Mouse (Mus musculus): ENCODE data around the gene Zbtb48. TPM values are rescaled to one million over a fixed set of nuclear protein-coding genes. Genes with fewer than 3 reads are reported as not detected.

The Zbtb48 gene
- total RNA-seq, 2 experiments from 2014 or later: 4.9 to 5.2 TPM

DNA sequence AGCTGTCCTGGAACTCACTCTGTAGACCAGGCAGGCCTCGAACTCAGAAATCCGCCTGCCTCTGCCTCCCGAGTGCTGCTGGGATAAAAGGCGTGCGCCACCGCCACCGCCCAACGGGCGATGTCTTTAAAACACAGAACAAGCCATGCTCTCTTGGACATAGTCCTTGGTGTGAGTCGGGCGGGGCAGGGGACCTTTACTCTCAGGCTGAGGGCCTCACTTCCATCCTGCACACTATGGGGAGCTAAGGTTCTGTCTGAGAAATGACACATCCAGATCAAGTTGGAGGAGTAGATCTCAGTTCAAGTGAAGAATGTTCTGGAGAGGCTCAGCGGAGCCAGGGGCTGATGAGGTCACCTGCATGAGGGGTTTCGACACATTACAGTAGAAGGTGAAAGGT is 5.5 kb upstream of the Zbtb48 start:
- DNase-seq: no peak
- intact Hi-C loops (cut with DNase I): no loop called here

- intact Hi-C loops (cut with DNase I): no loop called here
- no peak for DNase-seq
These were observed 2.5 kb upstream of the Zbtb48 start for GRCm38 (mm10) chr4:152029997-152030396.

- peak in 1 of 2 experiments; percentile 36 for DNase-seq
- intact Hi-C loops (cut with DNase I): no loop called here
These were observed 1.6 kb upstream of the Zbtb48 start for GRCm38 (mm10) chr4:152029087-152029486.

DNA sequence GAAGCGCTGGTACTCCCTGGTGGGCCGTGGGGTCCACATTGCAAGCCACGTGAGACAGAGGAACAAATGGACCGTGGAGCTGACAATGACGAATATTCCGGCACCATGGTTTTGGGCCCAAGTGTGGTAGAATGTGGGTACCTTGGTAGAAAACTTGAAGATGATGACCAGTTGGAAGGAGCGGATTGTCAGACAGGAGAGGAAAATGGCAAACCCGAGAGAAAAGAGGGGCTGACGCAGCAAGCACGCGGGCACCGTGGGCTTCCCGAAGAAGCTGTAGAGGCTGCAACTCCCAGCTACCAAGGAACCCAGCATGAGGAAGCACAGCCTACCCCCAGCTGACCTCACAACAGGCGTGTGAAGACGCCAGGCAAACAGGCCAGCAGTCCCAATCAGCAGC is 985 bp upstream of the Zbtb48 start:
- DNase-seq: no peak
- intact Hi-C loops (cut with DNase I): no loop called here

DNA sequence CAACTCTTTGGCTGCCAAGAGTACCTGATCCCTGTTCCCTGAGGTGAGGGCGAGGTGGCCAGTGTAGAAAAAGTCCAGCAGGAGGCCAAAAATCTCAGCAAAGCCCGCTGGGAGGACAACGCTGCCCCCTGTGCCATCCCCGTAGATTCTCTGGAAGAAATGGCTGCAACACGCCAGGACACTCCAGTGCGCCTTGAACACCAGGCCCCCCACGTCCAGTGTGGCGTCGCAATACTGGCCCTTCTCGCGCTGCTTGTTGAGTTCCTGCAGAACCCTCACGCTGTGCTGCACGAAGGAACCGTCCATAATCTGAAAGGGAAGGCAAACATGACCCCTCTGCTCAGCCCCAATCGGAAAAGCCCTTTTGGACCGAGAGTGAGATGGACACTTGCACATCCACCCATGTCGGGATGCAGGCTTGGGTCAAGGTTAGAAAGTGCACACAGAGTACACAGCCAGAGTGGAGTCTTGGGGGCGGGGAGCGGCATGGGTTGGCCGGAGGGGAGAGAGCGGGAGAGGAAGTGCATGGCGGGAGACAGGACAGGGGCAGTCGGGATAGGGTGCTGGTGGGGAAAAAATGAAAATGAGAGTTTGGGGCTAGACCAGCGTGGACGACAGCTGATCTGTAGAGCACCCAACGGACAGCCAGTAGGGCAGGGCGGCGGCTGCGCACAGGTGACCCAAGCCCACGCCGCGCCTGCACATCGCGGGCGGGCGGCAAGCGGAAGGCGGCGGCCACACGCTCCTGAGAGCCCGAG is 541 bp downstream of the Zbtb48 start:
- DNase-seq: peak in 1 of 2 experiments; percentile 63

DNA sequence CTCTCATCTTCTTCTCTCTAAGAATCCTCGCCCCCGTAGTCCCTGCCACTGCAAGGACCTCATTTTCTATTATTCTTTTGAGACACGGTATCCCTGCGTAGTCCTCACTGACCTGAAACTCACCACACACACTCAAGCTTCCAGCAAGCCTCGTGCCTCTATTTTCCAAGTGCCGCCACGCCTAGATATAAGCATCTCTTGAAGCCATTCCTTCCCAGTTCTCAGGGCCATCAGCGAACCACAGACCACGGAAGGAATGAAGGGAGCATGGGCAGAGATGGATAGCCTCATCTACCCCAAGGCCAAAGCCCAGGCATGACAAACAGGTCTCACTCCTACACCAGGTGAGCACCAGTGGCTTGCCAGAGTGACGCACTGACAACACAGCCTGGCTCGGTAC is 2.9 kb downstream of the Zbtb48 start:
- no peak for DNase-seq
- intact Hi-C loops (cut with DNase I): no loop called here

More for the DNA sequence above, 541 bp downstream of the Zbtb48 start:
- intact Hi-C loops (cut with DNase I): loop anchor here (2.0 kb wide), 1 partner anchor 16 kb away; no protein-coding TSS in a partner anchor

- no peak for DNase-seq
- intact Hi-C loops (cut with DNase I): no loop called here
These were observed 5.0 kb downstream of the Zbtb48 start for GRCm38 (mm10) chr4:152022506-152022905.

- intact Hi-C loops (cut with DNase I): no loop called here
- DNase-seq: no peak
These were observed 5.8 kb downstream of the Zbtb48 start for GRCm38 (mm10) chr4:152021568-152022097.

- DNase-seq: no peak
- intact Hi-C loops (cut with DNase I): no loop called here
These were observed 7.4 kb downstream of the Zbtb48 start for GRCm38 (mm10) chr4:152020024-152020423.

DNA sequence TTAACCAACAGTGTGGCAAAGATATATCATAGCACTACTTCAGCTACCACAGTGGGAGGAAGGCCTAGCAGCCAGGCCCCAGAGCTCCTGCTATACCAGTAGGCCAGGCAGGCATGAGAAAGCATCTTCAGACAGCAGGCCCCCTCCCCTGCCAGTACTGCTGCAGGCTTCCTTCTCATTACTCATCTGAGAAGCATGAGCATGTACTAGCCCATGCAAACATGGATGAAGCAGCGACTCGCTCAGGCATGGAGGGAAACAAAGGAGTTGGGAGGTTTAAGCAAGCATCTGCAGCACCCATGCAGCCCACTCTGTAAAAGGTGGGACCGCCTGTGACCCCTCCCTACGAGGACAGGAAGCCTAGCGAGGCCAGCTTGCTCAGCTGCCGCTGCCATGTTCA is 8.4 kb downstream of the Zbtb48 start:
- DNase-seq: no peak
- intact Hi-C loops (cut with DNase I): no loop called here

GRCm38 (mm10) chr4:152013036-152013813 is 14.2 kb downstream of the Zbtb48 start:
- peak; percentile 69 to 75 for DNase-seq
- intact Hi-C loops (cut with DNase I): no loop called here

DNA sequence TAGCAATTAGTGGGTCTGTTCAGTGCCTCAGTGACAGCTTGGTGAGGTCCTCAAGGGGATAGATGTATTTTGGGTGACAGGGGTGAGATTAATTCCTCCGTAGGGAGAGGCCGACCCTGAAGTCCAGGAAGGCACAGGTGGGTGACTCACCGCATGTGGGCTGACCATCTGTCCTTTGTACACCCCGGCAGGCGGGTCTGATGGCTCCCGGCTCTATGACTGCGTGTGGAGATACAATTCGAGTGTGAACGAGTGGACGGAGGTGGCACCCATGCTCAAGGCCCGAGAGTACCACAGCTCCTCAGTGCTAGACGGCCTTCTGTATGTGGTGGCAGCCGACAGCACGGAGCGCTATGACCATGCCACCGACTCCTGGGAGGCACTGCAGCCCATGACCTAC is 15.4 kb downstream of the Zbtb48 start:
- intact Hi-C loops (cut with DNase I): no loop called here
- DNase-seq: no peak

DNA sequence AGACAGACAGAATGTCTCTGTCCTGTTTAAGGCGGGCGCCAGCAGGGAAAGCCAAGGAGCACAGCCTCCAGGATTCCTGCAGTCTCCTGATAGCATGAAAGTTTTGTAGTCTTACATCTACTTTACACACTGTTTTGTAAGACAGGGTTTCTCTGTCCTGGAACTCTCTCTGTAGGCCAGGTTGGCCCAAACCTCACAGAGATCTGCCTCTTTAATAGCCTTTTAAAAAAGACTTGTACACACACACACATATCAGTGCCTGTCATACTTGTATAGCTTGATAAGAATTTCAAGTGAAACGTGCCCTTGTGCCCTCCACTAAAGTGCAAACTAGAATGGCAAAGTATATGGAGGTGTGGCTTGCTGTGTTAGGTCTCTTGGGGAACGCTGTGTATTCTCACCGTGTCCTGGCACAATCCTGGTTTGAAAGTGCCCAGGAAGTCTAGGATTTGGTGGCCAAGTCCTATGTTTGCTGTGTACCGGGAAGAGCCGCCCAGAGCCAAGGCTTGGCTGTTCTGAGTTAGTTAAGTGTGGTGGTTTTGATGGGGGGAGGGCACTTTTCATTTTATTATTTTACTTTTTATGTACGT is 16.2 kb downstream of the Zbtb48 start:
- DNase-seq: no peak
- intact Hi-C loops (cut with DNase I): loop anchor here (2.0 kb wide), 1 partner anchor 16 kb away; the partner anchor contains the start of gene Zbtb48

GRCm38 (mm10) chr4:152010707-152011134 is 16.8 kb downstream of the Zbtb48 start:
- intact Hi-C loops (cut with DNase I): loop anchor here (2.0 kb wide), 1 partner anchor 16 kb away; the partner anchor contains the start of gene Zbtb48
- DNase-seq: peak; percentile 50 to 67

- peak; percentile 53 to 60 for DNase-seq
- intact Hi-C loops (cut with DNase I): loop anchor here (2.0 kb wide), 1 partner anchor 17 kb away; the partner anchor contains the start of gene Zbtb48
These were observed 17.3 kb downstream of the Zbtb48 start for GRCm38 (mm10) chr4:152010091-152010706.

GRCm38 (mm10) chr4:152009076-152010051 is 18.1 kb downstream of the Zbtb48 start:
- peak in 1 of 2 experiments; percentile 81 for DNase-seq

DNA sequence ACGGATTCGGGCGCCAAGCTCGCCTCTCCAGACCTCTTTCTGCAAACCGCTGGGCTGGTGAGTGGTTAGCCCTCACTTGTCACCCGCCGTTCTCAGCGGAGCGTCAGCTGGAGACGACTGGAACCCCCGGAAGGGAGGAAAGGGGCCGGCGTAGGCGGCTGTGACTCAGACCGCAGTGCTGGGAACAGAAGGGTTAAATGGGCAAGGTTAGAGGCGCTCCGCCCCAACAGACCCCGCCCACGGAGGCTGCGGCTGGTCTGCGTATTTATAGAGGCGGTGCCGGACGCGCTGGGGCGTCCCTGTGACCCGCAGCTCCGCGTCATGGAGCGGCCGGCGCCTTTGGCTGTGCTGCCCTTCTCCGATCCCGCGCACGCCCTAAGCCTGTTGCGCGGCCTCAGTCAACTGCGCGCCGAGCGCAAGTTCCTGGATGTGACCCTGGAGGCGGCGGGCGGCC is 18.8 kb downstream of the Zbtb48 start, which contains the start of gene Klhl21:
TSS of gene Klhl21 (plus strand) at position 182 of the 454 bp plus-strand sequence.
- intact Hi-C loops (cut with DNase I): no loop called here
- DNase-seq: peak; percentile 97

More at GRCm38 (mm10) chr4:152009076-152010051, 18.1 kb downstream of the Zbtb48 start:
- intact Hi-C loops (cut with DNase I): loop anchor here (2.0 kb wide), 1 partner anchor 17 kb away; the partner anchor contains the start of gene Zbtb48

- intact Hi-C loops (cut with DNase I): no loop called here
- DNase-seq: peak in 1 of 2 experiments; percentile 59
These were observed 19.3 kb downstream of the Zbtb48 start for GRCm38 (mm10) chr4:152008148-152008500.
